Mouse (Mus musculus) lung, embryonic 14.5 days (tissue): Measurements from ENCODE around the gene Slc52a3. TPM values are rescaled to one million over a fixed set of nuclear protein-coding genes. Genes with fewer than 3 reads are reported as not detected.

ENCODE experiments used
- ATAC-seq: fragments of 200-750 bp; cut with Nextera tagmentation; 2 replicates; pipeline ENCODE4 v1.8.0; 2017; ENCODE audit warnings: mild to moderate bottlenecking, moderate TSS enrichment, moderate library complexity; ENCODE audit not compliant: insufficient read depth
- DNase-seq: peaks from one replicate; pipeline ENCODE4 v3.0.0-alpha.2; 2015
- H3K27ac ChIP-seq: fragments of 300-500 bp; sonication (generic); 2 replicates; pipeline ENCODE4 v1.5.1; 2014; ENCODE audit warnings: low read depth, mild to moderate bottlenecking, moderate library complexity
- H3K27me3 ChIP-seq: fragments of 300-500 bp; sonication (generic); 2 replicates; pipeline ENCODE4 v1.6.1; 2014; ENCODE audit warnings: low read length, control low read depth; ENCODE audit not compliant: insufficient read depth
- H3K36me3 ChIP-seq: fragments of 300-500 bp; sonication (generic); 2 replicates; pipeline ENCODE4 v1.6.1; 2014; ENCODE audit warnings: control low read depth; ENCODE audit not compliant: insufficient read depth
- H3K4me1 ChIP-seq: fragments of 300-500 bp; sonication (generic); 2 replicates; pipeline ENCODE4 v1.6.1; 2014; ENCODE audit warnings: antibody characterized with exemption, control low read depth; ENCODE audit not compliant: insufficient read depth
- H3K4me2 ChIP-seq: fragments of 300-500 bp; sonication (generic); 2 replicates; pipeline ENCODE4 v1.6.1; 2014; ENCODE audit warnings: mild to moderate bottlenecking
- H3K4me3 ChIP-seq: fragments of 300-500 bp; sonication (generic); 2 replicates; pipeline ENCODE4 v1.5.1; 2014; ENCODE audit warnings: low read depth, low read length
- H3K9ac ChIP-seq: fragments of 300-500 bp; sonication (generic); 2 replicates; pipeline ENCODE4 v1.6.1; 2014
- H3K9me3 ChIP-seq: fragments of 300-500 bp; sonication (generic); 2 replicates; pipeline ENCODE4 v1.6.1; 2016; ENCODE audit warnings: low read depth, low read length, control low read depth
- CTCF ChIP-seq: IDR thresholded peaks from 2 replicates; pipeline ENCODE4 v1.5.1; 2016; ENCODE audit warnings: antibody characterized with exemption, low read depth
- WGBS: fragments of 180-500 bp; shearing (Covaris S2); extraction: QIAGEN DNeasy Blood & Tissue Kit; methylation state at CpG from one replicate; pipeline ENCODE4 v1.1.7; 2014; 5-methylcytosine and 5-hydroxymethylcytosine counted together
- polyA plus RNA-seq: library from polyadenylated mRNA; unstranded; fragments of >200 nt; fragmentation: Nextera tagmentation; extraction: Ambion mirVana; gene quantifications from 2 replicates; pipeline ENCODE4 v1.2.1, GENCODE M21; 2014

Gene Slc52a3
- polyA plus RNA-seq, 1 experiment from 2014 or later: 1.5 TPM

GRCm38 (mm10) chr2:152010661-152011060 lies 14.3 kb downstream of the Slc52a3 start:
- H3K4me2 ChIP-seq: no peak overlapping the region
- WGBS: 75% methylated on average over 7 of the region's 7 CpGs
- no peak for DNase-seq
- H3K36me3 ChIP-seq: no peaks in the 10 kb centered on the region
- H3K4me1 ChIP-seq: no peaks in the 10 kb centered on the region
- H3K27ac ChIP-seq: no peak overlapping the region
- H3K9ac ChIP-seq: no peak overlapping the region
- ATAC-seq: no peak
- no peak for TF ChIP-seq CTCF
- H3K4me3 ChIP-seq: no peak overlapping the region
- no peaks in the 10 kb centered on the region for H3K9me3 ChIP-seq
- no peaks in the 10 kb centered on the region for H3K27me3 ChIP-seq

GRCm38 (mm10) chr2:152011724-152012123 lies 15.4 kb downstream of the Slc52a3 start:
- no peaks in the 10 kb centered on the region for H3K4me1 ChIP-seq
- WGBS: 41% methylated on average over 2 of the region's 2 CpGs
- no peaks in the 10 kb centered on the region for H3K27me3 ChIP-seq
- ATAC-seq (peak; percentile 16; the same call in 1 of the 2 replicates), DNase-seq (peak; percentile 61)
- H3K4me2 ChIP-seq: no peak overlapping the region
- TF ChIP-seq CTCF: peak; percentile 49; the same call in 1 of the 2 replicates
- H3K36me3 ChIP-seq: no peaks in the 10 kb centered on the region
- no peak overlapping the region for H3K27ac ChIP-seq
- no peak overlapping the region for H3K4me3 ChIP-seq
- no peaks in the 10 kb centered on the region for H3K9me3 ChIP-seq
- no peak overlapping the region for H3K9ac ChIP-seq

GRCm38 (mm10) chr2:152012222-152012621 lies 15.9 kb downstream of the Slc52a3 start:
- WGBS: 69% methylated on average over 4 of the region's 4 CpGs
- H3K4me1 ChIP-seq: no peaks in the 10 kb centered on the region
- DNase-seq (peak; percentile 44), ATAC-seq (peak; percentile 33; the same call in 1 of the 2 replicates)
- no peak for TF ChIP-seq CTCF
- H3K27ac ChIP-seq: no peak overlapping the region
- H3K4me3 ChIP-seq: no peak overlapping the region
- H3K9ac ChIP-seq: no peak overlapping the region
- H3K9me3 ChIP-seq: no peaks in the 10 kb centered on the region
- H3K4me2 ChIP-seq: no peak overlapping the region
- H3K27me3 ChIP-seq: no peaks in the 10 kb centered on the region
- no peaks in the 10 kb centered on the region for H3K36me3 ChIP-seq

GRCm38 (mm10) chr2:152012701-152013100 lies 16.4 kb downstream of the Slc52a3 start:
- H3K9ac ChIP-seq: no peak overlapping the region
- H3K4me3 ChIP-seq: no peak overlapping the region
- no peak overlapping the region for H3K27ac ChIP-seq
- DNase-seq (no peak), ATAC-seq (no peak)
- no peaks in the 10 kb centered on the region for H3K9me3 ChIP-seq
- no peak overlapping the region for H3K4me2 ChIP-seq
- WGBS: 59% methylated on average over 2 of the region's 2 CpGs
- no peaks in the 10 kb centered on the region for H3K27me3 ChIP-seq
- no peaks in the 10 kb centered on the region for H3K4me1 ChIP-seq
- TF ChIP-seq CTCF: no peak
- H3K36me3 ChIP-seq: no peaks in the 10 kb centered on the region

- no peak overlapping the region; the same call in 1 of the 2 replicates for H3K27ac ChIP-seq
- WGBS: 31% methylated on average over 4 of the region's 4 CpGs
These were observed 19.7 kb downstream of the Slc52a3 start for GRCm38 (mm10) chr2:152015997-152016396.

GRCm38 (mm10) chr2:152016666-152017065 lies 20.4 kb downstream of the Slc52a3 start:
- no peak for TF ChIP-seq CTCF
- ATAC-seq: no peak
- no peak for DNase-seq
- Histone ChIP-seq H3K4me1 (no peaks in the 10 kb centered on the region), H3K4me2 (no peak overlapping the region), H3K27ac (no peak overlapping the region), H3K9me3 (no peaks in the 10 kb centered on the region), H3K36me3 (no peaks in the 10 kb centered on the region), H3K4me3 (no peak overlapping the region), H3K27me3 (no peaks in the 10 kb centered on the region), H3K9ac (no peak overlapping the region)
- whole genome bisulfite sequencing: 70% methylated on average over 9 of the region's 9 CpGs

More at GRCm38 (mm10) chr2:152015997-152016396, 19.7 kb downstream of the Slc52a3 start:
- Histone ChIP-seq H3K27me3 (no peaks in the 10 kb centered on the region), H3K9me3 (no peaks in the 10 kb centered on the region), H3K36me3 (no peaks in the 10 kb centered on the region), H3K9ac (no peak overlapping the region), H3K4me2 (no peak overlapping the region), H3K4me3 (no peak overlapping the region), H3K4me1 (no peaks in the 10 kb centered on the region)
- ATAC-seq (no peak), DNase-seq (no peak)
- no peak for TF ChIP-seq CTCF

GRCm38 (mm10) chr2:152020255-152020654 lies 23.9 kb downstream of the Slc52a3 start:
- 21% methylated on average over 6 of the region's 6 CpGs for WGBS
- no peak for ATAC-seq

GRCm38 (mm10) chr2:152022022-152022421 lies 25.7 kb downstream of the Slc52a3 start:
- Histone ChIP-seq H3K9ac (no peak overlapping the region), H3K27ac (no peak overlapping the region), H3K27me3 (no peaks in the 10 kb centered on the region; the same call in 1 of the 2 replicates), H3K4me2 (no peak overlapping the region), H3K36me3 (no peaks in the 10 kb centered on the region), H3K9me3 (no peaks in the 10 kb centered on the region), H3K4me1 (no peaks in the 10 kb centered on the region), H3K4me3 (no peak overlapping the region)
- ATAC-seq (no peak), DNase-seq (peak; percentile 10)
- TF ChIP-seq CTCF: 0 out of 2 replicates have a peak, but pooled peaks have one; percentile 13

More at GRCm38 (mm10) chr2:152020255-152020654, 23.9 kb downstream of the Slc52a3 start:
- H3K27me3 ChIP-seq: no peaks in the 10 kb centered on the region
- no peak overlapping the region for H3K27ac ChIP-seq
- no peak overlapping the region for H3K9ac ChIP-seq
- no peaks in the 10 kb centered on the region for H3K4me1 ChIP-seq
- H3K36me3 ChIP-seq: no peaks in the 10 kb centered on the region
- peak; percentile 68 for DNase-seq
- H3K4me2 ChIP-seq: no peak overlapping the region
- no peak overlapping the region for H3K4me3 ChIP-seq
- peak; percentile 76 for TF ChIP-seq CTCF
- no peaks in the 10 kb centered on the region for H3K9me3 ChIP-seq
